Mouse (Mus musculus) embryonic facial prominence, embryonic 14.5 days (tissue): ENCODE measurements at regions not wholly inside any gene's neighbourhood (a gene's known extent, or its start where the extent isn't known, plus 50 kb on each side); places are given as distances from the start of the nearest gene placed in this dataset.

Source experiments
- ATAC-seq: fragments of 200-750 bp; cut with Nextera tagmentation; 2 replicates; pipeline ENCODE4 v1.8.0; 2017; ENCODE audit warnings: low read depth, moderate number of reproducible peaks, moderate TSS enrichment
- DNase-seq: peaks from one replicate; pipeline ENCODE4 v3.0.0-alpha.2; 2015; ENCODE audit warnings: low spot score
- H3K27ac ChIP-seq: fragments of 300-500 bp; sonication (generic); replicated peaks from 2 replicates; pipeline ENCODE4 v1.5.1; 2014; ENCODE audit warnings: low read depth, mild to moderate bottlenecking, low read length, moderate library complexity
- H3K27me3 ChIP-seq: fragments of 300-500 bp; sonication (generic); replicated peaks from 2 replicates; pipeline ENCODE4 v1.6.1; 2014; ENCODE audit warnings: low read length; ENCODE audit not compliant: control insufficient read depth, insufficient read depth
- H3K36me3 ChIP-seq: fragments of 300-500 bp; sonication (generic); 2 replicates; pipeline ENCODE4 v1.6.1; 2014; ENCODE audit warnings: low read length, mixed read lengths; ENCODE audit not compliant: control insufficient read depth, insufficient read depth
- H3K4me1 ChIP-seq: fragments of 300-500 bp; sonication (generic); 2 replicates; pipeline ENCODE4 v1.6.1; 2014; ENCODE audit warnings: antibody characterized with exemption, low read length; ENCODE audit not compliant: control insufficient read depth, insufficient read depth
- H3K4me2 ChIP-seq: fragments of 300-500 bp; sonication (generic); 2 replicates; pipeline ENCODE4 v1.6.1; 2014; ENCODE audit warnings: low read depth, mild to moderate bottlenecking, low read length, moderate library complexity, mixed read lengths
- H3K4me3 ChIP-seq: fragments of 300-500 bp; sonication (generic); 2 replicates; pipeline ENCODE4 v1.5.1; 2014; ENCODE audit warnings: low read depth, mild to moderate bottlenecking, low read length
- H3K9ac ChIP-seq: fragments of 300-500 bp; sonication (generic); 2 replicates; pipeline ENCODE4 v1.6.1; 2014; ENCODE audit warnings: low read depth, mild to moderate bottlenecking, low read length, moderate library complexity, mixed read lengths
- H3K9me3 ChIP-seq: fragments of 300-500 bp; sonication (generic); 2 replicates; pipeline ENCODE4 v1.6.1; 2016; ENCODE audit warnings: low read length; ENCODE audit not compliant: control insufficient read depth
- WGBS: fragments of 180-500 bp; shearing (Covaris S2); extraction: QIAGEN DNeasy Blood & Tissue Kit; methylation state at CpG from one replicate; pipeline ENCODE4 v1.1.7; 2014; 5-methylcytosine and 5-hydroxymethylcytosine counted together

DNA sequence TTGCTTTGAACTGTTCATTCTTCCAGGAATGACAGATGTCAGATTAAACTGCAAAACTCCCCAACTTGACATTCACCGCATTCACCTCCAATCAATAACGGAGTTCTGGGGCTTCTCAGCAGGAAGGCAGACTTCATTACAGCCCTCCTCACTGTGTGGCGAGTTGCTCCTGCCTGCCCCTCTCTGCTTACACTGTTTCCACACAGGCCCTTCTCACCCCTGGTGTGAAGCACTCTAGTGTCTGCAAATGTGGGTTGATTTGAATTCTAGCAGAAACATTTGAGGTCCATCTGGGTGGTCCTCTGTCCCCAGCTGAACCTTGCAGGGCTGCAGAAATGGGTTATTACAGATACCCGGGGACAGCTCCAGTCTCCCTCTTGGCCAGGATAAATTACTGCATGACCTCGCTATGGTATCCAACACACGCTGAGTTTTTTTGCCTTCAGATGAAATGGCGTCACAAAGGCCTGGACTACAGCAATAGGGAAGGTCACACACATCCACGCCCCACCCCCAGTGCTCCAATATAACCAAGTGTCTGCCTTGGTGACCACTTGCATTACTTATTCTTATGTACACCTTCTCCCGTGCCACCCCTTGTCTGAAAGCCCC lies 145.8 kb downstream of the Rwdd3 start:
- ATAC-seq: no peak
- H3K4me1 ChIP-seq: no peaks in the 10 kb centered on the region
- H3K27me3 ChIP-seq: no peaks in the 10 kb centered on the region
- H3K27ac ChIP-seq: no peak overlapping the region
- no peak overlapping the region for H3K4me2 ChIP-seq
- peak; percentile 7 for DNase-seq
- no peak overlapping the region for H3K4me3 ChIP-seq
- H3K9me3 ChIP-seq: no peaks in the 10 kb centered on the region
- WGBS: 58% methylated on average over 9 of the region's 9 CpGs
- H3K36me3 ChIP-seq: no peaks in the 10 kb centered on the region
- no peak overlapping the region for H3K9ac ChIP-seq

DNA sequence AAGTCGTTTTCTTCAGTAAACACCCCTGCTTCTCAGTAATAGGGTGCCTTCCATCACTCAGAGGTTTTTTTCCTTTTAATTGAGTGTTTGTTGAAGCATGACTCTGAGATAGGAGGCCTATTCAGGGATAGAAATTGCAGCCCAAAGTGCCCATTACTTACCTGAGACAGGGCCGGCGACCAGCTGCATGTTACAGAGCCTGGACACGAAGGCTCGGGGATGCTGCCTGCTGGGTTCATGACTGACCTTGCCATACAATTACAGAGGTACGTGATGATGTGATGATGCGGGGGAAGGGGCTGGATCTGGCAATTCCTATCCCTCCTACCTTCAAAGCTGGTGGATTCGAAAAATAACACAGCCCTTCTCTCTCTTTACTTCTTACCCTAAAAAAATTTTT lies 146.7 kb downstream of the Rwdd3 start:
- no peak overlapping the region for H3K4me3 ChIP-seq
- H3K27ac ChIP-seq: no peak overlapping the region
- no peak overlapping the region for H3K9ac ChIP-seq
- no peaks in the 10 kb centered on the region for H3K36me3 ChIP-seq
- ATAC-seq (no peak), DNase-seq (no peak)
- no peaks in the 10 kb centered on the region for H3K27me3 ChIP-seq
- 59% methylated on average over 8 of the region's 8 CpGs for WGBS
- H3K4me1 ChIP-seq: no peaks in the 10 kb centered on the region
- H3K9me3 ChIP-seq: no peaks in the 10 kb centered on the region
- H3K4me2 ChIP-seq: no peak overlapping the region

DNA sequence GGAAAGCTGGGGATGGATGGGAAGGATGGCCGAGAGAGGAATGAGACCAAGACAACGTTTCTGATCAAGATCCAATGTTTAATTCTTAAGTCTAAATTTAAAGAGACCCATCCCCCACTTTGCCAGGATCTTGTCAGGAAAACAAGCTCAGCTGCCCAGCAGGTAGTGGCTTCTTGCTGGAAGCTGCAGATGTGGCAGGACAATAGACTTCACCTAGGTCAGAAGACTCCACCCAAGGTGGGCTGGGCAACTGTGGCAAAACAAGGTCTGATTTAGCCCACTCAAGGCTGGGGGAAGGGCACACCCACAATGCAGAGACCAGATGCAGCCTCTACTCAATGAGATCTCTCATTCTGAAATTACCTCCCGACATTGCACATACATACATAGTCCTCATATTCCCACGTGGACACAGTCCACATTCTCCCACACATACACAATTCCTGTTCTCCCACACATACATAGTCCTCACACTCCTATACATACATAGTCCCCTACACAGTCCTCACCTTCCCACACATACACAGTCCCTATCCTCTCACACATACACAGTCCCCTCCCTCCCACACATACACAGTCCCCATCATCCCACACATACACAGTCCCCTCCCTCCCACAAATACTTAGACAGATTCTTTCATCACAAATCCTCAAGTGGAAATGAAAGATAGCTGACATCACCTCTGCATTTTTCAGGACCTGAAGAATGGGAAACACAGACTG lies 150.2 kb downstream of the Rwdd3 start:
- H3K9me3 ChIP-seq: no peaks in the 10 kb centered on the region

DNA sequence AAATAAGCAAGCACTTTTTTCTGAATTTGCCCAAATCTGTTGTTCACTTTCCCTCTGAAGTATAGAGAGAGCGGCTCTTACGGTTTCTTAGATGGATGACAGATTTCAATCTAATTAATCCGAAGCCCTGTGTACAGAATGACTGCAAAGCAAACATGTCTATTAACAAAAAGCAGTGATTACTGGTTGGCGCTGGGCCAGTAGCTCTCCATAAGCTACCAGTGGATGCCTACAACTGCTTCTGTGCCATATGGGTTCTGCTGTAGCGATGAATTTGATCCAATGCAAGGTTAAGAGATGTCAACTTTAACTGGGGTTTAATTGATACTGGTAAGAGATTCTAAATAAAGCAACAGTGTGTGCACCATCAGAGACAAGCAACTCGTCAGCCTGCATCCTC lies 162.3 kb downstream of the Rwdd3 start:
- WGBS: 67% methylated on average over 6 of the region's 6 CpGs
- no peaks in the 10 kb centered on the region for H3K4me1 ChIP-seq

More for the DNA sequence above, 150.2 kb downstream of the Rwdd3 start:
- 80% methylated on average over 4 of the region's 4 CpGs for WGBS
- no peaks in the 10 kb centered on the region for H3K27me3 ChIP-seq
- no peak overlapping the region for H3K4me3 ChIP-seq
- DNase-seq: no peak
- no peaks in the 10 kb centered on the region for H3K4me1 ChIP-seq
- no peak for ATAC-seq
- no peak overlapping the region for H3K4me2 ChIP-seq
- no peak overlapping the region for H3K9ac ChIP-seq
- no peaks in the 10 kb centered on the region for H3K36me3 ChIP-seq
- H3K27ac ChIP-seq: no peak overlapping the region

DNA sequence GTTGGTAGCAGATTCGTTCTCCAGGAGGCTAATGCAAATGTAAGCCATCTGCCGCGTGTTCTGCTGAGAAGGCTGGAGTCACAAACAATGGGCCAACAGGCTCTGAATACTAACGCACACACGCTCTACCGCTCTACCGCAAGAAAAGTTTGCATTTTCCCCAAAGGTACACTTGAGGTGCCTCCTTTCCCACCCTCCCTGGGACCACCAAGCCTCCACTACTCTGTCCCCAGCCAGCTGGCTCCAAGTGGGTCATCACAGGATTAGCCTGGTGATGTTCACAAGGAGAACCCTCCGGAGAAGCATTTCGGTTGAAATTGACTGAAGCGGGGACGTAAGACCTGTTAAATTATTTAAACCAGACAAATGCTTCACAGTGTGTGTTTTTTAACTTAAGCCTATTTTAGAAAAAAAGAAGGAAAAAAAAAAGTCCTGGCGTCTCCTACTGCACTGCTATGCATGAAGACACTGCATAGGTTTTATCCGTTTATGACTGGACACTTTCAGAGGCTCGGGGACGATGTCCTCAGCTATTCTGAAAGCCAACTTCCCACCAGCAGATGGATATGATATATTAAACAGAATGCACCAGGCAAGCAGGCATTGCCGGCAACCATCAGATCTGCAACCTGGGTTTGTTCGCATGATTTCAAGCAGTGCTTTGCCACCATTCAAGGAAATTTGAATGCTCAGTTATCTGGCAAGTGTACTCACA lies 187.8 kb downstream of the Rwdd3 start:
- ATAC-seq (peak; percentile 37; the same call in 1 of the 2 replicates), DNase-seq (peak; percentile 50)
- no peaks in the 10 kb centered on the region for H3K4me1 ChIP-seq
- no peaks in the 10 kb centered on the region for H3K36me3 ChIP-seq
- H3K4me2 ChIP-seq: peak overlapping the region; percentile 28
- no peak overlapping the region for H3K4me3 ChIP-seq
- WGBS: 54% methylated on average over 17 of the region's 17 CpGs
- no peaks in the 10 kb centered on the region for H3K27me3 ChIP-seq
- H3K9me3 ChIP-seq: no peaks in the 10 kb centered on the region
- H3K27ac ChIP-seq: no peak overlapping the region
- H3K9ac ChIP-seq: no peak overlapping the region

More for the DNA sequence above, 162.3 kb downstream of the Rwdd3 start:
- DNase-seq (peak; percentile 9), ATAC-seq (no peak)
- Histone ChIP-seq H3K36me3 (no peaks in the 10 kb centered on the region), H3K27ac (no peak overlapping the region), H3K9me3 (no peaks in the 10 kb centered on the region), H3K4me2 (no peak overlapping the region), H3K27me3 (no peaks in the 10 kb centered on the region), H3K9ac (no peak overlapping the region), H3K4me3 (no peak overlapping the region)

DNA sequence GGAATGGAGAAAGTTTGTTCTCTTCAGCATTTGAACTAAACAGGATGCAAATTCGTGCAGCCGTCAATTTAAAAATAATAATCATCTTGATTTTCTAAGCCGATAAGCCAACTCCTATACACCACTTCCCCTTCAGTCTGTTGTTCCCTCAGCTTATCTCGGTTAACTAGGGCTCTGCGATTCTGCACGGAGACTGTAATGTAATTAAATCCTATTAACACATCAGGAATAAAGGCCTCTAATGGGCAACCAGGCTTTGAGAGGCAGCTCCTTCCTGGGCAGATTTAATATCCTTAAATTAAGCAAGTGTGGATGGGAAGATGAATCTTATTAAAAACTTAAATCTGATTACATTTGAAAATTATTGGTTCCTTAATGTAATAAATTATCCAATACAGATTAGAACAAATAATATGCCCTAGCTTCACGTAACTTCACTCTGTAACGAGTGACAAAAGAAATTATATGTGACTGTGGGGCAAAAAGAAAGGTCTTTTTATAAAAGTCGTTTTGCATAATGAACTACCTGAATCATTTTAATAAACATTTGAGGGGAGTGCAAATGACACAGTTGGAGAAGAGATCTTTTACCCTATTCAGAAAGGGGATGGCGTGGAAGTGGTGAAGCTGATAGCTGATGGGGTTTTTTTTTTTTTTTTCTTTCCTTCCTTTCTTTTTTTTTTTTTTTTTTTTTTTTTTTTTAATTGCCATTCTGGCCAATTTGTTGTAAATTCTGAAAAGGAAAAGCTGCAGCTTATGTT lies 188.5 kb downstream of the Rwdd3 start:
- no peak for ATAC-seq
- 42% methylated on average over 10 of the region's 10 CpGs for WGBS
- Histone ChIP-seq H3K4me1 (no peaks in the 10 kb centered on the region), H3K27ac (no peak overlapping the region), H3K9ac (no peak overlapping the region), H3K27me3 (no peaks in the 10 kb centered on the region), H3K4me2 (no peak overlapping the region), H3K9me3 (no peaks in the 10 kb centered on the region), H3K36me3 (no peaks in the 10 kb centered on the region), H3K4me3 (no peak overlapping the region)
- peak; percentile 20 for DNase-seq

DNA sequence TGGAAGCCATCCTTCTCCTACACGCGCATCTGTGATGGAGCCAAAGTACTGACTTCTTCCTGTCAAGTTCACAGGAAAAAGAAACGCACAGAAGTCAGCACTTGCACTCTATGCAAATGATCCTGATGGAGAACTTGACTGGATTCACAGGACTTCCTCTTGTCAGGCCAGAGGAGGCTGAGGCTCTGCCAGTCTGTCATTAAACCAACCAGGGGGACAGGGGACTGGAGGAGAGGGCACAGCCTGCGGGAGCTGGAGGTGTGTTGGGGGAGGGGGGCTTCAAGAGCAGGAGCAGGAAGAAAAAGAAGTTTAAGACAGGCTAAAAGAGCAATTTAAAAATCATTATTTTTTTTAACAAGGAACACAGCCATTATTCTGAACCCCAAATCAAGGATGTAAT lies 189.3 kb downstream of the Rwdd3 start:
- H3K4me2 ChIP-seq: no peak overlapping the region
- H3K9me3 ChIP-seq: no peaks in the 10 kb centered on the region
- H3K4me1 ChIP-seq: no peaks in the 10 kb centered on the region
- ATAC-seq (no peak), DNase-seq (no peak)
- WGBS: 39% methylated on average over 4 of the region's 4 CpGs
- no peak overlapping the region for H3K4me3 ChIP-seq
- H3K9ac ChIP-seq: no peak overlapping the region
- H3K36me3 ChIP-seq: no peaks in the 10 kb centered on the region
- H3K27ac ChIP-seq: no peak overlapping the region
- no peaks in the 10 kb centered on the region for H3K27me3 ChIP-seq

DNA sequence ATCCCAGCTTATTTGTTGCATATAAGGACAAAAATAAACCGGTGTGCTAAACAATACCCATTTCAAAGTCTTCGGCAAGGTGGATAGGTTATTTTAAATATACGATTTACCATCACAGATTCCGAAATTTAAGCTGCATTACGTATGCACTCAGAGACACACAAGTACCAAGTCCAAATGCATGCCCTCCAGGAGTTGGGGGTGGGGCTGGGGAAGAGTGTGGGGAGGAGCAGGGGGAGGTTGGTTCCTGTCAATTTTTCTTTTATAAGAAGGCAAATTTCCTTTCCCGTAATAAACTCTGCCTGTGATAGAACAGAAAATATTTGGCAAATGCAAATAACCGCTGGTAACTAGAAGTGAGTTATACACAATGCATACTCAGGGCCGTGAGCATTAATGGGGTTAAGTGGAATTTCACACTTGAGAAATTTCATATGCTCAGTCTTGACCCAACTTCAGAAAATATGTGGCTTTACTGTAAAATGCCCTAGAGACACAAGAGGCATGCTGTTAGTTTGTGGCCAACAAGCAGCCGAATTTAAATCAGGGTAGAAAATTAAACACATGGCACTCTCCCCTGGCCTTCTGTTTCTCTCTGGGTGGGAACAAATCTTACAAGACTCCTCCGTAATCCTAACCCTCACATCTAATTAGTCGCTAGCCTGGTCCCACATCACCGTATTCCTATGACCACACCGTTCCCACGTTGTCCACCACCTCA lies 200.6 kb downstream of the Rwdd3 start:
- ATAC-seq (no peak), DNase-seq (peak; percentile 50)
- Histone ChIP-seq H3K27ac (no peak overlapping the region), H3K9ac (no peak overlapping the region), H3K36me3 (no peaks in the 10 kb centered on the region), H3K9me3 (no peaks in the 10 kb centered on the region), H3K4me1 (no peaks in the 10 kb centered on the region), H3K27me3 (no peaks in the 10 kb centered on the region), H3K4me2 (no peak overlapping the region), H3K4me3 (no peak overlapping the region)
- WGBS: 61% methylated on average over 14 of the region's 14 CpGs
